Mouse (Mus musculus): ENCODE measurements at regions not wholly inside any gene's neighbourhood (a gene's known extent, or its start where the extent isn't known, plus 50 kb on each side); places are given as distances from the start of the nearest gene placed in this dataset.
A peak's percentile ranks its signal among the peaks of the same experiment; 100 is the strongest.

GRCm38 (mm10) chr4:33799110-33799509 lies 125.3 kb upstream of the Cnr1 start:
- DNase-seq, result peak; percentile 71

GRCm38 (mm10) chr4:33799831-33800230 lies 124.6 kb upstream of the Cnr1 start:
- peak; percentile 43 for DNase-seq

GRCm38 (mm10) chr4:33812338-33812737 lies 112.1 kb upstream of the Cnr1 start:
- no peak for DNase-seq

- no peak for DNase-seq
Observed at GRCm38 (mm10) chr4:33823850-33824249, 100.5 kb upstream of the Cnr1 start.

GRCm38 (mm10) chr4:33833134-33833533 lies 91.3 kb upstream of the Cnr1 start:
- DNase-seq, result peak; percentile 16

GRCm38 (mm10) chr4:33838436-33838835 lies 86.0 kb upstream of the Cnr1 start:
- DNase-seq, result no peak

- peak; percentile 34 for DNase-seq
Observed at GRCm38 (mm10) chr4:33840119-33840518, 84.3 kb upstream of the Cnr1 start.

- DNase-seq, result no peak
Observed at GRCm38 (mm10) chr4:33845611-33846395, 78.6 kb upstream of the Cnr1 start.

- no peak for DNase-seq
Observed at GRCm38 (mm10) chr4:33850249-33850648, 74.1 kb upstream of the Cnr1 start.

GRCm38 (mm10) chr4:33852294-33852693 lies 72.1 kb upstream of the Cnr1 start:
- DNase-seq, result no peak

GRCm38 (mm10) chr4:33855112-33855511 lies 69.3 kb upstream of the Cnr1 start:
- no peak for DNase-seq

GRCm38 (mm10) chr4:33867126-33867525 lies 57.3 kb upstream of the Cnr1 start:
- DNase-seq, result no peak

- DNase-seq, result no peak
Observed at GRCm38 (mm10) chr4:33869317-33869716, 55.1 kb upstream of the Cnr1 start.

Measured in cerebellum, adult 9-11 months (tissue).